Mouse (Mus musculus): ENCODE results near the gene N4bp1. TPM values are rescaled to one million over a fixed set of nuclear protein-coding genes. Genes with fewer than 3 reads are reported as not detected.

N4bp1 gene
- polyA plus RNA-seq, 1 experiment from 2014 or later = 2.3 TPM

DNA sequence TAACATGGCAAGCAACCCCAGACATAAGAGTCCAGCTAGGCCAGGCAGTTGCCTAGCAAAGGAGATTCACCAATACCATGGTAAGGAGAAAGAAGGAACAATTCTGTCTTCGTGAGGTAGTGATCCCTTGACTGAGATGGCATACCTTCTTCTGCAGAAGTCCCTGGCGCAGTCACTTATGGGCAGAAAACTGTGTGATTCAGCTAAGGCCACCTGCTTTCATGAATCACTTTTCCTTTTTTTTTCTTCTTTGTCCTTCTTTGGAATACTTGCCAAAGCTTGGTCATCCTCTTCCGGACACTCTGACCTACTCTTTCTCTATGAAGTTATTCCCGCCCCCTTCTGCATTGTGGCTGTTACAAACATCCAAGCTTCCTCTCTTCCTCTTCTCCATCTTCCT, 8.5 kb upstream of the N4bp1 start:
- DNase-seq = no peak
- no peak overlapping the region for H3K9ac ChIP-seq (replicated peaks)
- H3K4me2 ChIP-seq (ENCODE audit: low read depth, low read length) = no peak overlapping the region
- ATAC-seq = no peak
- no peaks in the 10 kb centered on the region for H3K36me3 ChIP-seq (replicated peaks; ENCODE audit: insufficient read depth, low read length)
- 70% methylated on average over 4 of the region's 4 CpGs for WGBS (ENCODE audit: insufficient replicate concordance)
- TF ChIP-seq CTCF (IDR thresholded peaks at IDR 0.05; ENCODE audit: low read depth) = no peak
- no peak for TF ChIP-seq EP300 (IDR thresholded peaks at IDR 0.05; ENCODE audit: low read depth)
- no peaks in the 10 kb centered on the region for H3K4me1 ChIP-seq (ENCODE audit: insufficient read depth)
- no peak overlapping the region for H3K4me3 ChIP-seq (ENCODE audit: low read depth, low read length)
- H3K27ac ChIP-seq (ENCODE audit: low read depth) = no peak overlapping the region
- no peaks in the 10 kb centered on the region for H3K9me3 ChIP-seq (ENCODE audit: low read length)
- H3K27me3 ChIP-seq (ENCODE audit: insufficient read depth, low read length) = no peaks in the 10 kb centered on the region

DNA sequence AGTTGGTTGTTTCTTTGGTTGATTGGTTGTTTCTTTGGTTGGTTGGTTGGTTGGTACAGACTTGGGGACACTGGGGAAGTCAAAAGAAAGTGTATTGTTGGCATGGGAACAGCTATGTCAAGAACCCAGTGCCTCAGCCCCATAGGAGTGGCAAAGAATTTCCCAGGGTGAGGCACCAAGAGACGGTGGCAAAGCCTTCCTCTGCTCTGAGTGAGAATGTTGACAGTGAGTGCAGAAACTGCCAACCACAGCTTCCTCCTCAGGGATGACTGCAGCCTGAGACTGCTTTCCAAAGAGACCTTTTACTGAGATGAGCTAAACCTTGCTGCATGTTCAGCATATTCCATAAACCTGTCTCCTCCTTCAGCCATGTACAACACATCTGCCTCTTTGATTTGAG, 6.5 kb upstream of the N4bp1 start:
- Histone ChIP-seq H3K9ac (replicated peaks) (no peak overlapping the region), H3K4me1 (ENCODE audit: insufficient read depth) (peaks cover 9% of the 10 kb centered on the region), H3K27ac (ENCODE audit: low read depth) (no peak overlapping the region), H3K27me3 (ENCODE audit: insufficient read depth, low read length) (no peaks in the 10 kb centered on the region), H3K4me3 (ENCODE audit: low read depth, low read length) (no peak overlapping the region), H3K9me3 (ENCODE audit: low read length) (no peaks in the 10 kb centered on the region), H3K36me3 (replicated peaks; ENCODE audit: insufficient read depth, low read length) (no peaks in the 10 kb centered on the region), H3K4me2 (ENCODE audit: low read depth, low read length) (no peak overlapping the region)
- TF ChIP-seq EP300 (IDR thresholded peaks at IDR 0.05; ENCODE audit: low read depth) = no peak
- TF ChIP-seq CTCF (IDR thresholded peaks at IDR 0.05; ENCODE audit: low read depth) = no peak
- no peak for DNase-seq
- WGBS (ENCODE audit: insufficient replicate concordance) = 43% methylated on average over 1 of the region's 1 CpGs
- no peak for ATAC-seq

DNA sequence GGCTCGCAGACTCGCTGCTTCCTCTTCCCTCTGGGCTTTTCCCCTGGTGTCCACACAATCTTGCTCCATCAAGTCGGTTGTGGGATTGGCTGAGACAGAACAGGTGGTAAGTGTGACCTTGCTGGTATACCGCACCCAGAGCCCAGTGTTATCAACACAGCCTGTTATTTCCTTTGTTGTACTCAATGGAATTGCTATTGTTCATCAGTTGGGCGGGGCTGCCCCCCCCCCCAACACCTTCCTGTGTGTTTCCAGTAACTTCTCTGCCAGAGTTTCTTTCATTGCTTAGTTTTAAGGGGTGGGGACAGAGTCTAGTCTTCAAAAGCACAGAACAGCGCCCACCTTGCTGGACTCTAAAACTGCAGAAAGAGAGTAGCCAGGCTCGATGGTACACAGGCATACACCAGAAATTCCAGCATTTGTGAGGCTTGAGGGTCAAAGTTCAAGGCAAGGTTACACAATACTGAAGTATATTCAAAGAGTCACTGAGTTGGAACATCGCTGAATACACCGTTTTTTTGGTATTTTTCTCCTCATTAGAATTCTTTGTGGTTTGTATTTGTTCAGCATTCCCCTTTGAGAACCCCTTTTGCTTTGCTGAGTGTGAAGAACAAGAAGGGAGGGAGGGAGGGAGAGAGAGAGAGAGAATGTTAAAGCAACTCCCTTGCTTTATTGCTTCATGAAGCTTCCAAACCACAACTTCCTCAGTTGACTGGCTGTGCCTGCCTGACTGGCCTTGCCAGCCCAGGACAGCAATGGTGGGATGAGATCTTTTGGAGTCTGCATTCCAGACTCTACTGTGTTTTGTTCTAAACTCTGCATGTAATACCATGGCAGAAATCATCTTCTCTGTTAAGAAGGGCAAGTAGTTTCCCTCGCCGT, 3.2 kb upstream of the N4bp1 start:
- Histone ChIP-seq H3K27me3 (ENCODE audit: insufficient read depth, low read length) (no peaks in the 10 kb centered on the region), H3K36me3 (replicated peaks; ENCODE audit: insufficient read depth, low read length) (no peaks in the 10 kb centered on the region), H3K9ac (replicated peaks) (no peak overlapping the region), H3K27ac (ENCODE audit: low read depth) (peak overlapping the region; percentile 80), H3K4me1 (ENCODE audit: insufficient read depth) (peaks cover 16% of the 10 kb centered on the region), H3K9me3 (ENCODE audit: low read length) (no peaks in the 10 kb centered on the region), H3K4me3 (ENCODE audit: low read depth, low read length) (no peak overlapping the region), H3K4me2 (ENCODE audit: low read depth, low read length) (peak overlapping the region; percentile 26; the same call in 1 of the 2 replicates)
- 0 out of 2 replicates have a peak, but pooled peaks have one; percentile 33 for TF ChIP-seq CTCF (IDR thresholded peaks at IDR 0.05; ENCODE audit: low read depth)
- no peak; the same call in 1 of the 2 replicates for TF ChIP-seq EP300 (IDR thresholded peaks at IDR 0.05; ENCODE audit: low read depth)
- 23% methylated on average over 11 of the region's 11 CpGs for WGBS (ENCODE audit: insufficient replicate concordance)
- peak; percentile 59 for ATAC-seq
- DNase-seq = peak; percentile 59

DNA sequence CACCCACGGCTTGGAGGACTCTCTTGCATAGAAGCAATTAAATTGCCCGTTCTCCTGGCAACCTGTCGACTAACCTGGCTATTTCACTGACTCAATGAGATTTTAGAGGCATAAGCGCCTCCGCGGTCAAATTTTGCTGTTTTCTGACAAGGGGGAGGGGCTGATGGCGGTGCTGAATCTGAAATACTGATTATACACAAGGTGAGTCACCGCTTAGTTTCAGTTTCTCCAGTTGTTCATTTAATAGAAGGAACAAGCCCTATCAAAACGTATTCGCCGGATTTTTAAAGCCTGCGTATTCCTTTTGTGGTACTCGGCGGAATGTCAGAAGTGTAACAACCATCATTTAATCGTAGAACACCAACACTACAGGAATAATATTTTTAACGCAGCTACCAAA, 991 bp downstream of the N4bp1 start:
- no peak for ATAC-seq

DNA sequence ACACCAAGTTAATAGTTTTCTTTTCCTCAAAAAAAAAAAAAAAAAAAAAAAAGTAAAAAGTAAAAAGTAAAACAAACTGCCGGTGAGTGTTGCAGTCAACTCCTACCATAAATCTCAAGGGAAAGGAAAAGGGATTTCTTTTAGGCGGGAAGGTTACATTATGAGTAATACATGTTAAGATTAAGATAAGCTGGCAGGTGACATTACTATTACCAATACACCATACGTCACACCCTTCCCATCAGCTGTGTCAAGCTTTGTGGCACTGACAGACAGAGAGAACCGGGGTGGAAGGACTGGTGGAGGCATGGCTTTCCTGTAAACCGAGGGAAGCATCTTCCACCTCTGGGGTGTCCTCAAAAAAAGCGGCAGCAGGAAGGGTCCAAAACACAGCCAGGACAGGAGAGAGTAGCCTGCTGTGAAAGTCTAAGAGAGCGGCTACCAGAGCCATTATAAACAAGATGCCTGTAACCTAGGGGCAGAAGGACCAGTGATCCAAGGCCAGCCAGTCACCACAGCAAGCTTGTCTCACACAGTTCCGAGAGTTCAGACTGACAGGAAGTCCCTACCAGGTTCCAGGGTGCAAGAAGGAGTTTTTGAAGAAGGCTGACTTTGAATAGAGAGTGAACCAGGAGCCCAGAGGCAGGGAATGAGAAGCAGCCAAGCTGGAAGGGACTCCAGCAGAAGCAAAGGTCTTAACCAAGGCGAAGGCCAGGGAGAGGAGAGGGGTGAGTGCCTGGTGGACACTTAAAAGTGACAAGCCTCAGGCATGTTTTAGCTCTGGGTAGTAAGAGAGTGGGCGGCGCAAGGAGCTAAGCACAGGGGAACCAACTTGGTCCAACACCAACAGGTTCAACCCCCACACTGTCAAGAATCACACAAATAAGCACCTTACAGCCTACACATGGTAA, 2.2 kb downstream of the N4bp1 start:
- WGBS (ENCODE audit: insufficient replicate concordance) = 74% methylated on average over 11 of the region's 11 CpGs
- Histone ChIP-seq H3K27me3 (ENCODE audit: insufficient read depth, low read length) (no peaks in the 10 kb centered on the region), H3K36me3 (replicated peaks; ENCODE audit: insufficient read depth, low read length) (peaks cover 5% of the 10 kb centered on the region), H3K4me3 (ENCODE audit: low read depth, low read length) (peak overlapping the region; percentile 97), H3K4me2 (ENCODE audit: low read depth, low read length) (peak overlapping the region; percentile 93), H3K4me1 (ENCODE audit: insufficient read depth) (peaks cover 38% of the 10 kb centered on the region), H3K27ac (ENCODE audit: low read depth) (no peak overlapping the region; the same call in 1 of the 2 replicates), H3K9ac (replicated peaks) (peak overlapping the region; percentile 38), H3K9me3 (ENCODE audit: low read length) (no peaks in the 10 kb centered on the region)
- ATAC-seq (no peak), DNase-seq (no peak)
- no peak for TF ChIP-seq EP300 (IDR thresholded peaks at IDR 0.05; ENCODE audit: low read depth)
- TF ChIP-seq CTCF (IDR thresholded peaks at IDR 0.05; ENCODE audit: low read depth) = no peak

More for the DNA sequence above, 991 bp downstream of the N4bp1 start:
- H3K9ac ChIP-seq (replicated peaks) = peak overlapping the region; percentile 89
- H3K36me3 ChIP-seq (replicated peaks; ENCODE audit: insufficient read depth, low read length) = peaks cover 5% of the 10 kb centered on the region
- H3K4me2 ChIP-seq (ENCODE audit: low read depth, low read length) = peak overlapping the region; percentile 93
- WGBS (ENCODE audit: insufficient replicate concordance) = under 1% methylated on average over 16 of the region's 16 CpGs
- H3K9me3 ChIP-seq (ENCODE audit: low read length) = no peaks in the 10 kb centered on the region
- peak overlapping the region; percentile 97 for H3K4me3 ChIP-seq (ENCODE audit: low read depth, low read length)
- peak overlapping the region; percentile 91 for H3K27ac ChIP-seq (ENCODE audit: low read depth)
- no peak for TF ChIP-seq EP300 (IDR thresholded peaks at IDR 0.05; ENCODE audit: low read depth)
- TF ChIP-seq CTCF (IDR thresholded peaks at IDR 0.05; ENCODE audit: low read depth) = no peak
- H3K4me1 ChIP-seq (ENCODE audit: insufficient read depth) = peaks cover 39% of the 10 kb centered on the region
- H3K27me3 ChIP-seq (ENCODE audit: insufficient read depth, low read length) = no peaks in the 10 kb centered on the region
- peak; percentile 27 for DNase-seq

DNA sequence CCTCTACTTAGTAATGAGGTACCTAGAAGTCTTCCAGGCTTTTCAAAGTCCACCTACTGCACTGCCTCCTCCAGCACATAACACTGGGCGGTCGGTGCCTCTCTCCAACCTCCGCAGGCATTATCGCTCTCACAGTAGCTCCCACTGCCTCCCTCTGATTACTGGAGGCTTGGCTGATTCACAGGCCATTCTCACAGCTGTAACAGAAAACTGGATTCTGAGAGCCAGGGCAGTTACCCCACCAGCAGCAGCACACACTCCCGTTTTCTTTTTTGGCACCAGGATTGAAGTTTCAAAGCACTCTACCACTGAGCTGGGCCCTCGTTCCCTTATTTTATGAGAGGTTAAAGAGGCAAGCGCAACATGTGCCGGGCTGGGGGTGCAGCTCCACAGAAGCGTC, 3.1 kb downstream of the N4bp1 start:
- peaks cover 33% of the 10 kb centered on the region for H3K4me1 ChIP-seq (ENCODE audit: insufficient read depth)
- H3K4me3 ChIP-seq (ENCODE audit: low read depth, low read length) = no peak overlapping the region
- H3K27ac ChIP-seq (ENCODE audit: low read depth) = no peak overlapping the region
- no peaks in the 10 kb centered on the region for H3K27me3 ChIP-seq (ENCODE audit: insufficient read depth, low read length)
- peaks cover 5% of the 10 kb centered on the region for H3K36me3 ChIP-seq (replicated peaks; ENCODE audit: insufficient read depth, low read length)
- H3K9ac ChIP-seq (replicated peaks) = no peak overlapping the region
- 0 out of 2 replicates have a peak overlapping the region, but pooled peaks have one; percentile 26 for H3K4me2 ChIP-seq (ENCODE audit: low read depth, low read length)
- DNase-seq = no peak
- WGBS (ENCODE audit: insufficient replicate concordance) = 79% methylated on average over 9 of the region's 9 CpGs
- H3K9me3 ChIP-seq (ENCODE audit: low read length) = no peaks in the 10 kb centered on the region
- ATAC-seq = no peak
- no peak for TF ChIP-seq EP300 (IDR thresholded peaks at IDR 0.05; ENCODE audit: low read depth)
- no peak for TF ChIP-seq CTCF (IDR thresholded peaks at IDR 0.05; ENCODE audit: low read depth)
